Mouse (Mus musculus) intestine, embryonic 14.5 days (tissue): ENCODE measurements at regions not wholly inside any gene's neighbourhood (a gene's known extent, or its start where the extent isn't known, plus 50 kb on each side); places are given as distances from the start of the nearest gene placed in this dataset.

Experiments
- ATAC-seq: fragments of 200-750 bp; cut with Nextera tagmentation; replicated peaks from 2 replicates; pipeline ENCODE4 v1.8.0; 2017; ENCODE audit warnings: low read depth, moderate number of reproducible peaks, moderate TSS enrichment, moderate library complexity; ENCODE audit not compliant: low FRiP score, low TSS enrichment
- DNase-seq: peaks from one replicate; pipeline ENCODE4 v3.0.0-alpha.2; 2018; ENCODE audit warnings: low spot score
- H3K27ac ChIP-seq: fragments of 300-500 bp; sonication (generic); 2 replicates; pipeline ENCODE4 v1.5.1; 2014; ENCODE audit warnings: low read depth, mild to moderate bottlenecking, control low read depth
- H3K27me3 ChIP-seq: fragments of 300-500 bp; sonication (generic); replicated peaks from 2 replicates; pipeline ENCODE4 v1.6.1; 2014; ENCODE audit warnings: low read length, control low read depth; ENCODE audit not compliant: control insufficient read depth, insufficient read depth
- H3K36me3 ChIP-seq: fragments of 300-500 bp; sonication (generic); 2 replicates; pipeline ENCODE4 v1.6.1; 2014; ENCODE audit warnings: low read length, control low read depth; ENCODE audit not compliant: control insufficient read depth, insufficient read depth
- H3K4me1 ChIP-seq: fragments of 300-500 bp; sonication (generic); replicated peaks from 2 replicates; pipeline ENCODE4 v1.6.1; 2014; ENCODE audit warnings: low read length, control low read depth, mixed read lengths; ENCODE audit not compliant: control insufficient read depth, insufficient read depth
- H3K4me2 ChIP-seq: fragments of 300-500 bp; sonication (generic); 2 replicates; pipeline ENCODE4 v1.6.1; 2014; ENCODE audit warnings: low read length
- H3K4me3 ChIP-seq: fragments of 300-500 bp; sonication (generic); 2 replicates; pipeline ENCODE4 v1.5.1; 2014; ENCODE audit warnings: low read depth, low read length, control low read depth, mixed read lengths
- H3K9ac ChIP-seq: fragments of 300-500 bp; sonication (generic); 2 replicates; pipeline ENCODE4 v1.6.1; 2014; ENCODE audit warnings: mild to moderate bottlenecking, low read length
- H3K9me3 ChIP-seq: fragments of 300-500 bp; sonication (generic); 2 replicates; pipeline ENCODE4 v1.6.1; 2016; ENCODE audit warnings: low read length, control low read depth; ENCODE audit not compliant: control insufficient read depth
- WGBS: fragments of 180-500 bp; shearing (Covaris S2); extraction: QIAGEN DNeasy Blood & Tissue Kit; methylation state at CpG from one replicate; pipeline ENCODE4 v1.1.7; 2014; 5-methylcytosine and 5-hydroxymethylcytosine counted together

DNA sequence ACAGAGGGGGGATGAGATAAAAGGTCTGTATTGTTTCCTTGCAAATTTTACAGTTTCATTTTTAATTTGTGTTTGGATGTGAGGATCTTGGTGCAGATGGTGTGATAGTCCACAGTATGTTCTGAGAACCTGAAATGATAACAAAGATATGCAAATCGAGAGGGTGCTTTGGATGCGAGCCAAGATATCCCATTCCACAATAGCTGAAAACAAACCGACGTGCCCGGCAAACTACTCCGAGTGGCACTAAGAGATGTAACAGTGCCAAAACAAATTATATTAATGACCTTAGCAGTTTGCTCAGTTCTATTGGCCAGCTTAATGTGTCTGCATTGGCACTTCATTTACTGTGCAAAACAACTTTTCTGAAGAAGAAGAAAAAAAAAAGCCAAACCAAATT lies 622.5 kb downstream of the Tmem182 start:
- ATAC-seq (no peak), DNase-seq (no peak)
- Histone ChIP-seq H3K4me1 (no peaks in the 10 kb centered on the region), H3K9ac (no peak overlapping the region), H3K4me3 (no peak overlapping the region), H3K9me3 (no peaks in the 10 kb centered on the region), H3K27me3 (no peaks in the 10 kb centered on the region), H3K27ac (no peak overlapping the region), H3K4me2 (no peak overlapping the region), H3K36me3 (no peaks in the 10 kb centered on the region)
- WGBS = 56% methylated on average over 6 of the region's 6 CpGs

DNA sequence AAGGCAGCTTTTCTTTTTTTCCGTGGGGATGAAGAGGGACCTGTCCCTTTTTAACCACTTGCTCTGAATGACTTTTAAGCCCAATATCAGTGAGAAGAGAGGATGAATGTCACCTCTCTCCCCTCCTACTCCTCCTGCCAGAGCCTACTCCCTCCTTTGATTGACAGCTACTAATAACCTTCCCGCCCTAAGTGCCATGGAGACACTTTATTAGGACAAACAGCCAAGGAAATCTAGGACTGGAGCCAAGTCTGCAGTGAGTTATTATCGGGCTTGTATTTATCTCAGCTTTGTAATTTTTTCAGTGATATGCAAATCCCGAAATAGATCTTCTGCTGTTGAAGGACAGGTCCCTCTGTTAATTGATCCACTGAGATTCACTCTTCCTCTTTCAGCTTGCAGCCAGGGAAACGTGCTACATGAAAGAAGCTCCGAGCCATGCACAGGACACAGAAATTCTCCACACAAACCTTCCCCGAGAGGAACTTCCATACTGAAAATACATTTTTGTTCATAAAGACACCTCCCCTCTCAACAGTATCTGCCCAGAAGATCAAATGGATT lies 625.8 kb downstream of the Tmem182 start:
- DNase-seq (no peak), ATAC-seq (no peak)
- H3K27me3 ChIP-seq = no peaks in the 10 kb centered on the region
- no peak overlapping the region for H3K4me2 ChIP-seq
- no peak overlapping the region for H3K9ac ChIP-seq
- H3K4me1 ChIP-seq = no peaks in the 10 kb centered on the region
- 50% methylated on average over 7 of the region's 7 CpGs for WGBS
- no peaks in the 10 kb centered on the region for H3K36me3 ChIP-seq
- no peaks in the 10 kb centered on the region for H3K9me3 ChIP-seq
- H3K27ac ChIP-seq = no peak overlapping the region
- H3K4me3 ChIP-seq = no peak overlapping the region

DNA sequence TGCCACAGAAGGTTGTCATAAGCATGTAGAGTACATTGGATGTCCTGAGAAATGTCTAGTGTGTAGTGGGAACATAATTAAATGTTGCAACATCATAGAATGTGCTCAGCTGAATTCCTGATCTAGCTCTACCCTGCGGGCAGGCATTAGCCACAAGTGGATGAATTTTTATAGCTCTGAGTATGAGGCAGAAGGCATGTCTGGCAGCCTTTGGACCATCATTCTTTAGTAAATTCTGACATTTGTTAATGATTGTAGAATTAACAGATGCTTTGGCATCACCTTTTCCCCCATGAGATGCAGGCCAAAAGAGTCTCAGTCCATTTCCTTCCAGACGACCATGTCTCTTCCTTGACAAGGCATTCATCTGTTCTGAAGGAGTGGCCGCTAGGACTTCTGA lies 630.0 kb downstream of the Tmem182 start:
- H3K9me3 ChIP-seq = no peaks in the 10 kb centered on the region
- H3K4me3 ChIP-seq = no peak overlapping the region
- ATAC-seq (no peak), DNase-seq (no peak)
- H3K4me2 ChIP-seq = no peak overlapping the region
- no peaks in the 10 kb centered on the region for H3K27me3 ChIP-seq
- H3K9ac ChIP-seq = no peak overlapping the region
- no peaks in the 10 kb centered on the region for H3K36me3 ChIP-seq
- no peak overlapping the region for H3K27ac ChIP-seq
- WGBS = 80% methylated on average over 3 of the region's 3 CpGs
- H3K4me1 ChIP-seq = no peaks in the 10 kb centered on the region

DNA sequence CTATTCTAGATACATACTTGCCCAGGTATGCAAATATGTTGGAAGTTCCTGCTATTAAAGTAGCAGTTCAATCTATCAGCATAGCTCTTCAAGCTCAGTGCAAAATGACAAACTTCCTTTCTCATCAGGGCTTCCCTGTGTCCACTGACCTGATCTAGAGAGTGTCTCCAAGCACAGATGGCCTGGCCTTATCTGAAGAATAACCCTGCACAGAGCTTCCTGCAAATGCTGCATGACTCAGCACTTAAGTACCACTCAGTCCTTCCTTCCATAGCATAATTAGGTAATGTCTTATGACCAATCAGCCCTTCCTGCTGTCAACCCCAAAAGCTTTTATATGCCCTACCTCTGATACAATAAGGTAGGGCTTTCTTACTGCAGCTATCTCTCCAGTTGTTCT lies 644.6 kb downstream of the Tmem182 start:
- H3K4me3 ChIP-seq = no peak overlapping the region
- no peaks in the 10 kb centered on the region for H3K27me3 ChIP-seq
- no peaks in the 10 kb centered on the region for H3K9me3 ChIP-seq
- no peak overlapping the region for H3K9ac ChIP-seq
- no peak overlapping the region for H3K4me2 ChIP-seq
- DNase-seq (no peak), ATAC-seq (no peak)
- no peaks in the 10 kb centered on the region for H3K36me3 ChIP-seq
- no peaks in the 10 kb centered on the region for H3K4me1 ChIP-seq
- H3K27ac ChIP-seq = no peak overlapping the region
